Mouse (Mus musculus): ENCODE results near the gene Aox3.

DNA sequence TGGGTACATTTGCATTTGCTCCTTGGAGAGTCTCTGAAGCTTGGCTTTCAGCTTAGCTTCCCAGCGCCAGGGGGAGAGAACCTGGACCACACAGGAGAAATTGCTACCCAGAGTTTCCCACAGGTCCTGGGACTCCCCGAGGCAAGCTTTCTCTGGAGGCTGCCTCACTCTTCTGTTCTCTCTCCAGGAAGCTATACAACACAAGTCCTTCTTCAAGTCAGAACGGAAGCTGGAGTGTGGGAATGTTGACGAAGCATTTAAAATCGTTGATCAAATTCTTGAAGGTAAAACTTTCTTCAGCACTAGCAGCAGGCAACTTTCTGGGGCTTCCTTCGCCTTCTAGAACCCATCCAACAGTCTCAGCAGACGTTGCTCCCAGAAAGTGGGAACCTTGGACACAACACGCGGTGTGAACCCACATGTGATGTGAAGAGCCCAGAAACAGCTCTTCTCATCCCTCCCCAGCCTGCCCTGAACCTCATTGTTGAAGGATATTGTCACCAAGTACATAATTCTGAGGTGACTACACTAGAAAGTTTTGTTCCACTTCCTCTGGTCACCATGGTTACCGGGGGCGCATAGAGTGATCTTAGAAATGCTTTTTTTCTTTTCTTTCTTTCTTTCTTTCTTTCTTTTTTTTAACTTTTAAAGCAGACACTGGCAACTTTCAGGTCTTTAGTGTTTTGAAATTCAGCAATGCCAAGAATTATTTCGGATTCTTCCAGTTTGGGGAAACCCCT, 39.8 kb upstream of the Aox3 start:
- no peak for TF ChIP-seq CTCF (IDR thresholded peaks at IDR 0.05; ENCODE audit: borderline replicate concordance, control insufficient read depth, extremely low read depth, insufficient read depth, low read length, poor library complexity)
- no peak for TF ChIP-seq POLR2A (IDR thresholded peaks at IDR 0.05; ENCODE audit: control insufficient read depth, extremely low read depth, insufficient read depth, low read length, poor library complexity)

Data from thymus, adult 2 months (tissue).